Mouse (Mus musculus) forebrain, embryonic 12.5 days (tissue): ENCODE measurements around the gene Lman2. TPM values are rescaled to one million over a fixed set of nuclear protein-coding genes. Genes with fewer than 3 reads are reported as not detected.
A peak's percentile ranks its signal among the peaks of the same experiment; 100 is the strongest.

Source experiments
- ATAC-seq: fragments of 200-750 bp; cut with Nextera tagmentation; 2 replicates; pipeline ENCODE4 v1.8.0; 2017; ENCODE audit warnings: moderate TSS enrichment; ENCODE audit not compliant: low FRiP score
- H3K27ac ChIP-seq: fragments of 300-500 bp; sonication (generic); 2 replicates; pipeline ENCODE4 v1.5.1; 2016; ENCODE audit warnings: mild to moderate bottlenecking
- H3K27me3 ChIP-seq: fragments of 300-500 bp; sonication (generic); 2 replicates; pipeline ENCODE4 v1.6.1; 2016; ENCODE audit warnings: mild to moderate bottlenecking
- H3K36me3 ChIP-seq: fragments of 300-500 bp; sonication (generic); replicated peaks from 2 replicates; pipeline ENCODE4 v1.6.1; 2016; ENCODE audit warnings: mild to moderate bottlenecking
- H3K4me1 ChIP-seq: fragments of 300-500 bp; sonication (generic); 2 replicates; pipeline ENCODE4 v1.6.1; 2016
- H3K4me2 ChIP-seq: fragments of 300-500 bp; sonication (generic); 2 replicates; pipeline ENCODE4 v1.6.1; 2016; ENCODE audit warnings: mild to moderate bottlenecking, moderate library complexity
- H3K4me3 ChIP-seq: fragments of 300-500 bp; sonication (generic); replicated peaks from 2 replicates; pipeline ENCODE4 v1.5.1; 2016; ENCODE audit warnings: mild to moderate bottlenecking
- H3K9ac ChIP-seq: fragments of 300-500 bp; sonication (generic); 2 replicates; pipeline ENCODE4 v1.6.1; 2016; ENCODE audit warnings: mild to moderate bottlenecking
- H3K9me3 ChIP-seq: fragments of 300-500 bp; sonication (generic); 2 replicates; pipeline ENCODE4 v1.6.1; 2016
- WGBS: fragments of 180-500 bp; shearing (Covaris S2); methylation state at CpG from one replicate; pipeline ENCODE4 v1.1.7; 2016; 5-methylcytosine and 5-hydroxymethylcytosine counted together
- polyA plus RNA-seq: library from polyadenylated mRNA; unstranded; fragments of >200 nt; fragmentation: Nextera tagmentation; extraction: Ambion mirVana; gene quantifications from 2 replicates; pipeline ENCODE4 v1.2.1, GENCODE M21; 2016

The Lman2 gene
- polyA plus RNA-seq, 1 experiment from 2014 or later: 82.7 TPM

GRCm38 (mm10) chr13:55361974-55362452, 570 bp downstream of the Lman2 start:
- Histone ChIP-seq H3K27me3 (0 out of 2 replicates have a peak, but pooled peaks cover 3% of the 10 kb centered on the region), H3K27ac (peak overlapping the region; percentile 95), H3K36me3 (peaks cover 31% of the 10 kb centered on the region), H3K9ac (peak overlapping the region; percentile 86), H3K9me3 (no peaks in the 10 kb centered on the region), H3K4me3 (peak overlapping the region; percentile 81), H3K4me1 (peaks cover 28% of the 10 kb centered on the region), H3K4me2 (peak overlapping the region; percentile 86)
- ATAC-seq: peak; percentile 56
- under 1% methylated on average over 32 of the region's 32 CpGs for WGBS

- Histone ChIP-seq H3K4me2 (peak overlapping the region; percentile 86), H3K27ac (no peak overlapping the region), H3K9ac (peak overlapping the region; percentile 86), H3K4me3 (peak overlapping the region; percentile 81), H3K36me3 (peaks cover 40% of the 10 kb centered on the region), H3K4me1 (peaks cover 28% of the 10 kb centered on the region), H3K27me3 (0 out of 2 replicates have a peak, but pooled peaks cover 3% of the 10 kb centered on the region), H3K9me3 (no peaks in the 10 kb centered on the region)
- no peak for ATAC-seq
Measured at GRCm38 (mm10) chr13:55361145-55361544, 1.4 kb downstream of the Lman2 start.

- Histone ChIP-seq H3K27me3 (no peaks in the 10 kb centered on the region), H3K4me2 (no peak overlapping the region), H3K4me1 (no peaks in the 10 kb centered on the region), H3K9ac (no peak overlapping the region), H3K36me3 (peaks cover 78% of the 10 kb centered on the region), H3K4me3 (no peak overlapping the region), H3K9me3 (no peaks in the 10 kb centered on the region), H3K27ac (no peak overlapping the region)
- ATAC-seq: no peak
- 86% methylated on average over 11 of the region's 11 CpGs for WGBS
Measured at GRCm38 (mm10) chr13:55346745-55347144, 15.8 kb downstream of the Lman2 start.

GRCm38 (mm10) chr13:55344286-55344685, 18.3 kb downstream of the Lman2 start:
- Histone ChIP-seq H3K27me3 (no peaks in the 10 kb centered on the region), H3K27ac (no peak overlapping the region), H3K4me2 (no peak overlapping the region), H3K9me3 (no peaks in the 10 kb centered on the region), H3K36me3 (peaks cover 55% of the 10 kb centered on the region), H3K4me3 (no peak overlapping the region), H3K4me1 (no peaks in the 10 kb centered on the region), H3K9ac (no peak overlapping the region)
- ATAC-seq: no peak
- whole genome bisulfite sequencing: 90% methylated on average over 7 of the region's 7 CpGs

- H3K4me1 ChIP-seq: no peaks in the 10 kb centered on the region
- peaks cover 38% of the 10 kb centered on the region for H3K36me3 ChIP-seq
- ATAC-seq: no peak
- no peak overlapping the region for H3K9ac ChIP-seq
- 47% methylated on average over 11 of the region's 11 CpGs for WGBS
- H3K27ac ChIP-seq: no peak overlapping the region
- H3K9me3 ChIP-seq: no peaks in the 10 kb centered on the region
- no peak overlapping the region for H3K4me2 ChIP-seq
- no peak overlapping the region for H3K4me3 ChIP-seq
- no peaks in the 10 kb centered on the region for H3K27me3 ChIP-seq
Measured at GRCm38 (mm10) chr13:55342469-55342868, 20.1 kb downstream of the Lman2 start.

- Histone ChIP-seq H3K4me3 (no peak overlapping the region), H3K36me3 (peaks cover 6% of the 10 kb centered on the region), H3K9ac (no peak overlapping the region), H3K27ac (no peak overlapping the region), H3K4me2 (no peak overlapping the region), H3K9me3 (no peaks in the 10 kb centered on the region), H3K27me3 (no peaks in the 10 kb centered on the region), H3K4me1 (no peaks in the 10 kb centered on the region)
- no peak for ATAC-seq
- WGBS: 50% methylated on average over 2 of the region's 2 CpGs
Measured at GRCm38 (mm10) chr13:55339259-55339658, 23.3 kb downstream of the Lman2 start.

GRCm38 (mm10) chr13:55338131-55339054, 24.2 kb downstream of the Lman2 start:
- no peaks in the 10 kb centered on the region for H3K9me3 ChIP-seq
- H3K36me3 ChIP-seq: no peaks in the 10 kb centered on the region
- H3K4me2 ChIP-seq: no peak overlapping the region
- no peaks in the 10 kb centered on the region for H3K27me3 ChIP-seq
- no peak overlapping the region for H3K4me3 ChIP-seq
- no peak for ATAC-seq
- no peak overlapping the region for H3K27ac ChIP-seq
- H3K9ac ChIP-seq: no peak overlapping the region
- H3K4me1 ChIP-seq: no peaks in the 10 kb centered on the region
- WGBS: 72% methylated on average over 12 of the region's 12 CpGs

- Histone ChIP-seq H3K4me3 (no peak overlapping the region), H3K4me1 (no peaks in the 10 kb centered on the region), H3K27me3 (no peaks in the 10 kb centered on the region), H3K9ac (no peak overlapping the region), H3K9me3 (no peaks in the 10 kb centered on the region), H3K27ac (no peak overlapping the region), H3K4me2 (no peak overlapping the region), H3K36me3 (no peaks in the 10 kb centered on the region)
- ATAC-seq: no peak
- 69% methylated on average over 10 of the region's 10 CpGs for WGBS
Measured at GRCm38 (mm10) chr13:55337341-55337975, 25.1 kb downstream of the Lman2 start.

GRCm38 (mm10) chr13:55335701-55336100, 26.9 kb downstream of the Lman2 start:
- 85% methylated on average over 4 of the region's 4 CpGs for WGBS
- Histone ChIP-seq H3K9ac (no peak overlapping the region), H3K4me2 (no peak overlapping the region), H3K36me3 (no peaks in the 10 kb centered on the region), H3K27ac (no peak overlapping the region), H3K9me3 (no peaks in the 10 kb centered on the region), H3K27me3 (no peaks in the 10 kb centered on the region), H3K4me1 (peaks cover 6% of the 10 kb centered on the region), H3K4me3 (no peak overlapping the region)
- no peak for ATAC-seq

GRCm38 (mm10) chr13:55332331-55332730, 30.3 kb downstream of the Lman2 start:
- Histone ChIP-seq H3K4me3 (no peak overlapping the region), H3K9ac (no peak overlapping the region), H3K36me3 (0 out of 2 replicates have a peak, but pooled peaks cover under 1% of the 10 kb centered on the region), H3K9me3 (no peaks in the 10 kb centered on the region), H3K4me2 (no peak overlapping the region), H3K27ac (no peak overlapping the region), H3K4me1 (peaks cover 33% of the 10 kb centered on the region), H3K27me3 (no peaks in the 10 kb centered on the region)
- 95% methylated on average over 3 of the region's 3 CpGs for WGBS
- ATAC-seq: no peak

GRCm38 (mm10) chr13:55330567-55331400, 31.8 kb downstream of the Lman2 start:
- Histone ChIP-seq H3K36me3 (peaks cover 13% of the 10 kb centered on the region), H3K4me3 (peak overlapping the region; percentile 74), H3K4me1 (peaks cover 38% of the 10 kb centered on the region), H3K27ac (peak overlapping the region; percentile 97), H3K27me3 (no peaks in the 10 kb centered on the region), H3K9ac (peak overlapping the region; percentile 66), H3K9me3 (no peaks in the 10 kb centered on the region), H3K4me2 (peak overlapping the region; percentile 82)
- no peak for ATAC-seq
- WGBS: 53% methylated on average over 14 of the region's 14 CpGs
